8 mouse cellular contexts compared by ENCODE assay signal in the genomic region with DNA sequence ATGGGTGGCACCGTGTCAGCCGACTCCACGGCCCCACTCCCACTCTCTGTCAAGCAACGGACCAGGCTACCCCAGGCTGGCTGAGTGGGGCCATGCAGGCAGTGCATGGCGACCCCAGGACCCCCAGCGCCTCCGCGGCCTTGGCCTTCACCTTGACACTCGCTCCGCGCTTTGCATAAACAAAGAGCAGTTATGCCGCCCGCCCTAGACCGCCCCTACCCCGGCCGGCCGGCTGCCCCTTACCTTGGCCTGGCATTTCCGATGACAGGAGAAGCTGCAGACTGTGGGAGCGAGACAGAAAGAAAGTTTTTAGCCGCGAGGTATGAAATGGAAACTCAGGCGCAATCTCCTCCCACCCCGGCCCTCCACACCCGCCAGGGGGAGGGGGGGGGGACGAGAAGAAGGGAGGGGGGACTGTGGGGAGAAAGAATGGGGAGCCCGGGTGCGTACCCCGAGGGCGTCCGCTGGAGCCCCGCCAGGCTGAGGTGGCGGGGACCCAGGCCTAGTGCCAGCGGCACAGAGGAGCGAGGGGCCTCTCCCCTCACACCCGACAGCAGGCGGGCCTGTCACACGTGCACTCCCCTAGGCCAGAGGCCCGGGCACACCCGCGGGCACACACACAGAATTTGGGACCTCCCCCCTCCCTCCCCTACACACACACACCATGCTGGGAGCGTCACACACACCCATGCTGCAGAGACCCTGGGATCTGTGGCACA. TPM values are rescaled to one million over a fixed set of nuclear protein-coding genes. Genes with fewer than 3 reads are reported as not detected.
DNase-seq lines count a peak whose midpoint lies in the region; ATAC-seq and TF ChIP-seq lines count a peak whose summit lies in the region.

No protein-coding gene starts in this region.

- H3K4me1 ChIP-seq in lung, embryonic 14.5 days (ENCODE audit: insufficient read depth): peaks cover 22% of the 10 kb centered on the region
- peaks cover 10% of the 10 kb centered on the region for H3K4me1 ChIP-seq in forebrain, embryonic 11.5 days (replicated peaks; ENCODE audit: control insufficient read depth, insufficient read depth, low read length)
- H3K4me1 ChIP-seq in intestine, embryonic 14.5 days (replicated peaks; ENCODE audit: control insufficient read depth, insufficient read depth, low read length): peaks cover 16% of the 10 kb centered on the region
- H3K4me1 ChIP-seq in thymus, adult 2 months (replicated peaks; ENCODE audit: control insufficient read depth, insufficient read depth, low read length): peaks cover 14% of the 10 kb centered on the region

- H3K4me3 ChIP-seq in lung, embryonic 14.5 days (ENCODE audit: low read depth, low read length): peak overlapping the region; percentile 48
- peak overlapping the region; percentile 24 for H3K4me3 ChIP-seq in forebrain, embryonic 11.5 days (ENCODE audit: low read depth, low read length)
- H3K4me3 ChIP-seq in intestine, embryonic 14.5 days (ENCODE audit: low read depth, low read length): peak overlapping the region; percentile 35
- H3K4me3 ChIP-seq in thymus, adult 2 months (ENCODE audit: control insufficient read depth, insufficient read depth, low read length): peak overlapping the region; percentile 91

- no peak for TF ChIP-seq CTCF in lung, embryonic 14.5 days (IDR thresholded peaks at IDR 0.05; ENCODE audit: low read depth)
- peak; percentile 20; the same call in 1 of the 2 replicates for TF ChIP-seq CTCF in thymus, adult 2 months (IDR thresholded peaks at IDR 0.05; ENCODE audit: borderline replicate concordance, control insufficient read depth, extremely low read depth, insufficient read depth, low read length, poor library complexity)

- peaks cover 7% of the 10 kb centered on the region; the same call in 1 of the 2 replicates for H3K36me3 ChIP-seq in lung, embryonic 14.5 days (ENCODE audit: insufficient read depth)
- H3K36me3 ChIP-seq in forebrain, embryonic 11.5 days (ENCODE audit: control insufficient read depth, insufficient read depth, low read length): no peaks in the 10 kb centered on the region
- no peaks in the 10 kb centered on the region for H3K36me3 ChIP-seq in intestine, embryonic 14.5 days (ENCODE audit: control insufficient read depth, insufficient read depth, low read length)
- H3K36me3 ChIP-seq in thymus, adult 2 months (ENCODE audit: control insufficient read depth, insufficient read depth, low read length): no peaks in the 10 kb centered on the region

- TF ChIP-seq POLR2A in thymus, adult 2 months (IDR thresholded peaks at IDR 0.05; ENCODE audit: control insufficient read depth, extremely low read depth, insufficient read depth, low read length, poor library complexity): 0 out of 2 replicates have a peak, but pooled peaks have one; percentile 11

- H3K27ac ChIP-seq in lung, embryonic 14.5 days (ENCODE audit: low read depth): peak overlapping the region; percentile 79; the same call in 1 of the 2 replicates
- no peak overlapping the region for H3K27ac ChIP-seq in forebrain, embryonic 11.5 days (ENCODE audit: low read depth, low read length)
- H3K27ac ChIP-seq in intestine, embryonic 14.5 days (ENCODE audit: low read depth): no peak overlapping the region
- no peak overlapping the region for H3K27ac ChIP-seq in thymus, adult 2 months (ENCODE audit: control insufficient read depth, insufficient read depth, low read length)

- 3% methylated on average over 40 of the region's 41 CpGs for WGBS in lung, embryonic 14.5 days
- WGBS in forebrain, embryonic 11.5 days: 4% methylated on average over 37 of the region's 41 CpGs
- 3% methylated on average over 36 of the region's 41 CpGs for WGBS in intestine, embryonic 14.5 days
- WGBS in thymus, adult 2 months: 4% methylated on average over 37 of the region's 41 CpGs

- DNase-seq in lung, embryonic 14.5 days: peak; percentile 63
- no peak for DNase-seq in lung, postnatal 25 days (ENCODE audit: low spot score)
- DNase-seq in forebrain, embryonic 11.5 days (ENCODE audit: low spot score): peak; percentile 68
- peak; percentile 71 for DNase-seq in intestine, embryonic 14.5 days (ENCODE audit: low spot score)
- DNase-seq in lung, postnatal 4 days: peak; percentile 52 to 74
- DNase-seq in thymus, adult 2 months: peak; percentile 59
- DNase-seq in layer of hippocampus, postnatal 10 days (ENCODE audit: low spot score in 2 of 2): no peak

- H3K27me3 ChIP-seq in lung, embryonic 14.5 days (ENCODE audit: insufficient read depth, low read length): no peaks in the 10 kb centered on the region
- no peaks in the 10 kb centered on the region; the same call in 1 of the 2 replicates for H3K27me3 ChIP-seq in forebrain, embryonic 11.5 days (ENCODE audit: control insufficient read depth, insufficient read depth, low read length)
- peaks cover 3% of the 10 kb centered on the region; the same call in 1 of the 2 replicates for H3K27me3 ChIP-seq in intestine, embryonic 14.5 days (replicated peaks; ENCODE audit: control insufficient read depth, insufficient read depth, low read length)
- no peaks in the 10 kb centered on the region for H3K27me3 ChIP-seq in thymus, adult 2 months (ENCODE audit: control insufficient read depth, insufficient read depth, low read length)

- no peaks in the 10 kb centered on the region for H3K9me3 ChIP-seq in lung, embryonic 14.5 days (ENCODE audit: low read depth, low read length)
- no peaks in the 10 kb centered on the region for H3K9me3 ChIP-seq in forebrain, embryonic 11.5 days (ENCODE audit: control insufficient read depth, low read length)
- H3K9me3 ChIP-seq in intestine, embryonic 14.5 days (ENCODE audit: control insufficient read depth, low read length): no peaks in the 10 kb centered on the region

- H3K4me2 ChIP-seq in lung, embryonic 14.5 days: peak overlapping the region; percentile 94
- H3K4me2 ChIP-seq in forebrain, embryonic 11.5 days (ENCODE audit: low read depth, low read length, severe bottlenecking): peak overlapping the region; percentile 64
- H3K4me2 ChIP-seq in intestine, embryonic 14.5 days (ENCODE audit: low read length): peak overlapping the region; percentile 79

- peak overlapping the region; percentile 69 for H3K9ac ChIP-seq in lung, embryonic 14.5 days
- peak overlapping the region; percentile 57 for H3K9ac ChIP-seq in forebrain, embryonic 11.5 days (ENCODE audit: low read length)
- peak overlapping the region; percentile 49 for H3K9ac ChIP-seq in intestine, embryonic 14.5 days (ENCODE audit: low read length)

- peak; percentile 80 for ATAC-seq in lung, embryonic 14.5 days (ENCODE audit: insufficient read depth)
- ATAC-seq in forebrain, embryonic 11.5 days (replicated peaks; ENCODE audit: low FRiP score): peak; percentile 55; the same call in 1 of the 2 replicates
- ATAC-seq in intestine, embryonic 14.5 days (replicated peaks; ENCODE audit: low FRiP score, low TSS enrichment, low read depth): peak; percentile 51
- no peak for ATAC-seq in erythroid progenitor cell, adult 5-6 weeks (replicated peaks; ENCODE audit: low FRiP score, poor library complexity, severe bottlenecking)

RNA-seq across cellular contexts. Expression of a gene that starts 55.7 kb away (rescaled TPM):
- polyA plus RNA-seq in lung, embryonic 14.5 days (2014; fragmentation: Nextera tagmentation; extraction: Ambion mirVana): 87.9 and 95.2 TPM in 2 replicates
- polyA plus RNA-seq in forebrain, embryonic 11.5 days (2014; fragmentation: Nextera tagmentation; extraction: Ambion mirVana): 15.6 and 17.1 TPM in 2 replicates
- polyA plus RNA-seq in intestine, embryonic 14.5 days (2014; fragmentation: Nextera tagmentation; extraction: Ambion mirVana): 27.2 and 28.7 TPM in 2 replicates
- 117 and 122 TPM in 2 replicates for polyA plus RNA-seq in thymus, adult 2 months (2012; rRNA removed)
- total RNA-seq in erythroid progenitor cell, adult 5-6 weeks (2015; ENCODE audit: low replicate concordance): 20.5 and 21.6 TPM in 2 replicates
- 20.0 and 49.5 TPM in 2 replicates for total RNA-seq in erythroid progenitor cell, adult 5-6 weeks (2017; ENCODE audit: low replicate concordance)
- total RNA-seq in layer of hippocampus, postnatal 10 days (2021): 10 to 100 TPM; 35.2 to 35.3 TPM

RNA-seq across cellular contexts. Expression of a gene that starts 56.8 kb away (rescaled TPM):
- polyA plus RNA-seq in lung, embryonic 14.5 days (2014; fragmentation: Nextera tagmentation; extraction: Ambion mirVana): 0.26 and 0.39 TPM in 2 replicates
- polyA plus RNA-seq in forebrain, embryonic 11.5 days (2014; fragmentation: Nextera tagmentation; extraction: Ambion mirVana): 0.24 and 0.27 TPM in 2 replicates
- polyA plus RNA-seq in intestine, embryonic 14.5 days (2014; fragmentation: Nextera tagmentation; extraction: Ambion mirVana): 0.08 and 0.42 TPM in 2 replicates
- 0.49 and 1.0 TPM in 2 replicates for polyA plus RNA-seq in thymus, adult 2 months (2012; rRNA removed)
- total RNA-seq in erythroid progenitor cell, adult 5-6 weeks (2015; ENCODE audit: low replicate concordance): not detected in 2 replicates
- total RNA-seq in erythroid progenitor cell, adult 5-6 weeks (2017; ENCODE audit: low replicate concordance): 0.13 TPM in 1 of 2 replicates, not detected in the other
- under 1 TPM in 1 of 2 experiments, not detected in 1; 0.21 TPM for total RNA-seq in layer of hippocampus, postnatal 10 days (2021)

Comparison
In these comparisons a context has a peak if more than half of its experiments do, and no peak if none do; other contexts are left out.
1. DNase-seq: peak in lung, embryonic 14.5 days (single experiment), forebrain, embryonic 11.5 days (single experiment), intestine, embryonic 14.5 days (single experiment), lung, postnatal 4 days (2 of 2) and thymus, adult 2 months (single experiment); none in lung, postnatal 25 days (single experiment) and layer of hippocampus, postnatal 10 days (0 of 2).
2. H3K4me3 ChIP-seq: peak in every context shown above with its lines; median percentile 91 in thymus, adult 2 months; 48 in lung, embryonic 14.5 days; 35 in intestine, embryonic 14.5 days; 24 in forebrain, embryonic 11.5 days.
3. Peak in every context shown above with its lines, with median percentiles within 50 percentile points of each other: H3K4me2 ChIP-seq and H3K9ac ChIP-seq.